Mouse (Mus musculus) brain, embryonic 18.5 days (tissue): ENCODE measurements at regions not wholly inside any gene's neighbourhood (a gene's known extent, or its start where the extent isn't known, plus 50 kb on each side); places are given as distances from the start of the nearest gene placed in this dataset.
A peak's percentile ranks its signal among the peaks of the same experiment; 100 is the strongest.

Experiments used
- DNase-seq: peaks from one replicate; pipeline ENCODE4 v3.0.0-alpha.2; 2012; ENCODE audit warnings: low read depth, low spot score

GRCm38 (mm10) chr1:76880111-76880782, 634.6 kb downstream of the Epha4 start:
- no peak for DNase-seq

- no peak for DNase-seq
Observed at GRCm38 (mm10) chr1:76880783-76881145, 634.1 kb downstream of the Epha4 start.

- no peak for DNase-seq
Observed at GRCm38 (mm10) chr1:76896152-76896864, 618.6 kb downstream of the Epha4 start.

GRCm38 (mm10) chr1:76897431-76897830, 617.5 kb downstream of the Epha4 start:
- no peak for DNase-seq

- no peak for DNase-seq
Observed at GRCm38 (mm10) chr1:76911472-76911871, 603.4 kb downstream of the Epha4 start.

DNA sequence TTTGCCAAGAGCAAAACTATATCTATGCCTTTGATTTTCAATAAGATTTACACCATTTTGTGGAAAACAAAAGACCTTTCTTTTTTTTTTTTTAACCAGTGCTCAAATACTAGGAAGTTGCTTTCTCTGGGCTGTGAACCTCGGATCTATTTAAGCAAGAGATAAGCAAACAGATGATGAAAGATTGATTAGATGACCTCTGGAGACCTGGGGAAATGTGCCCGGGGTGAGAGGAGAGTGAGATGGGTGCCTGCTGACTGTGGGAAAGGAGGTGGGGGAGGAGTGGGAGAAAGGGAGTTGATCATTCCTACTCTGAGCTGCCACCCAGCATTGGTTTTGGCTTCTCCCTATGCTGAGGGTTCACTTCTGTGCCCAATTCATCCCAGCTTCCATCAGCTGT, 595.3 kb downstream of the Epha4 start:
- DNase-seq: no peak

DNA sequence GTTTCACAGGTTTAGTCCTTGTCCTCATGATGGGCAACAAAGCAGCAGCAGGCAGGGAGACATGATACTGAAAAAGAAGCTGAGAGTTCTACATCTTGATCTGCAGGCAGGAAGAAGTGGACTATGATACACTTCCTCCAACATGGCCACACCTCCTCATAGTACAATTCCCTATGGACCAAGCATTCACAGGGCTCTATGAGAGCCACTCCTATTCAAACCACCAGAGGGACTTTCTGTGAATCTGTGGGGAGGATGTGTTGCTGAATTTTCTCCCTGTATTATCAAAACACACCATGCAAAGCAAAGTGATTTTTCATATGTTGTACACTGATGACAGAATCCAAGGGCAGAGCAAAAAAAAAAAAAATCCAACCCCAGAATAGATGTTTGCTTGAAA, 594.3 kb downstream of the Epha4 start:
- DNase-seq: no peak

- DNase-seq: no peak
Observed at GRCm38 (mm10) chr1:76927041-76927440, 587.8 kb downstream of the Epha4 start.

DNA sequence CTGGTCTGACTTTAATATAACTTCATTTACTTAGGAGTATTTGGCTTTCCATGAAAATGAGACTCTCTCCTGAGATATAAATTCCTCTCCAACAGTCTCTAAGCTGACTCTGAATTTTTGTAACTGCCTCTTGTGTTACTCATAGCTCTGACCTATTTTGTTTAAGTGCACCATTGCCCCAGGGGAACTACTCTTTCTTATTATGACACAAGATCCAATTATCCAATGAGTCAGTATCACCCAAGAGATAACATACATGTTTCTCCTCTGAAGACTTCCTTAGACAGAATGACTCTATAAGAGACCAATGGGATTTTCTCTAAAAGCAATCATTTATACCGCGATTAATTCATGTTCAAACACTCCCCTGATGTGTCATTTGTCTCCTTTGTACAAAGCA, 586.9 kb downstream of the Epha4 start:
- no peak for DNase-seq

GRCm38 (mm10) chr1:76933460-76933859, 581.4 kb downstream of the Epha4 start:
- DNase-seq: no peak

DNA sequence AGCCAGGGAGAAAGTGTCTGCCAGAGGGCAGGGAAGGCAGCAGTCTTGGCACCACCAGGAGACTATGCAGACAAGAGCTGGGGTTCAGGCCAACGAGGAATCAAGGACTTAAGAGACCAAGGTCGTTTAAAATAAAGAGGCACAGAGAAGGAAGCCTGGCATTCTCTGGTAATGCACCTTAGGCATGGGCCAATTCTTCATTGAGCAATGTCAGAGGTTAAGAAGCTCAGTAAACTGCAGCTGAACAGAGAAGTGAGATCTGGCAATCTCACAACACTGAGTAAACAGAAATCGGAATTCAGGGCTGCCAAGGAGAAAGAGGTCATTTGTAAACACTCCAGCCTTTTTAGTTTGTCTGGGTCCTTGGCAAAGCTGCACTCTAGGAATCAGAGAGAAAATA, 572.2 kb downstream of the Epha4 start:
- DNase-seq: peak; percentile 43

GRCm38 (mm10) chr1:76944046-76944445, 570.8 kb downstream of the Epha4 start:
- no peak for DNase-seq

GRCm38 (mm10) chr1:76955031-76955430, 559.9 kb downstream of the Epha4 start:
- no peak for DNase-seq

DNA sequence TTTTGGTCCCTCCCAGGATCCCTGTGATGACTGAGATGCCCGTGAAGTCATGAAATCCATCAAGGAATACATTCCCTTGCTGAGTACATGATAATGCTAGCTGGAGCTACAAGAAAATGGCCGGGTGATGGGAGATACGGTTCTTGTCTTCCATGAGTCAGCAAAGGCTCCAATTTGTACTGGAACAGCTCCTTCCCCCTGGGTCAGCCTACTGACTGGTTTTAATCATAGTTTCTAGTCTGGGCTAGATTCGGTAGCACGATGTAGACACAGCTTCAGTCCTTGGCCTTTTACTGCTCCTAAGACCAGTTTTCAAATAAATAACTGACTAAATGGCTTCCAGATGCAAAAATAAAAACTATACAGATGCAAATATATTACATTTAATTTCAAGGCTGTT, 557.5 kb downstream of the Epha4 start:
- no peak for DNase-seq

DNA sequence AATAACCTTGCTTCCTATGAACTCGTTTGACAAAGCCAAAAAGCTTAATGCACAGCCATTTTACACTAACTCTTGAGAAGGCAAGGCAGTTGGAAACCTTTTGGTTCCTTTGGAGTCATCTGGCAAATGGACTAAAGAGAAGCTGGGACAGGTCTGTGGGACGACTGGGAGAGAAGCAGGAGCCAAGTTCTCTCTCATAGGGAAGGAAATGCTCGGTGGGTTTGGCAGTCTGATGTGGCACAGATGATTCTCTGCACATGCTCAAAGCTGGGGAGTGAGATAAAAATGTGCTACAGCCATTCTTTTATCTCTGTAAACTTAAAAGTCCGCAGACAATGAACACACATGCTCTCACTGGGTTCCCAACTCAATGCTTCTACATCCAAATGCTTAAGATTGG, 556.2 kb downstream of the Epha4 start:
- no peak for DNase-seq

GRCm38 (mm10) chr1:76972454-76972853, 542.4 kb downstream of the Epha4 start:
- no peak for DNase-seq

DNA sequence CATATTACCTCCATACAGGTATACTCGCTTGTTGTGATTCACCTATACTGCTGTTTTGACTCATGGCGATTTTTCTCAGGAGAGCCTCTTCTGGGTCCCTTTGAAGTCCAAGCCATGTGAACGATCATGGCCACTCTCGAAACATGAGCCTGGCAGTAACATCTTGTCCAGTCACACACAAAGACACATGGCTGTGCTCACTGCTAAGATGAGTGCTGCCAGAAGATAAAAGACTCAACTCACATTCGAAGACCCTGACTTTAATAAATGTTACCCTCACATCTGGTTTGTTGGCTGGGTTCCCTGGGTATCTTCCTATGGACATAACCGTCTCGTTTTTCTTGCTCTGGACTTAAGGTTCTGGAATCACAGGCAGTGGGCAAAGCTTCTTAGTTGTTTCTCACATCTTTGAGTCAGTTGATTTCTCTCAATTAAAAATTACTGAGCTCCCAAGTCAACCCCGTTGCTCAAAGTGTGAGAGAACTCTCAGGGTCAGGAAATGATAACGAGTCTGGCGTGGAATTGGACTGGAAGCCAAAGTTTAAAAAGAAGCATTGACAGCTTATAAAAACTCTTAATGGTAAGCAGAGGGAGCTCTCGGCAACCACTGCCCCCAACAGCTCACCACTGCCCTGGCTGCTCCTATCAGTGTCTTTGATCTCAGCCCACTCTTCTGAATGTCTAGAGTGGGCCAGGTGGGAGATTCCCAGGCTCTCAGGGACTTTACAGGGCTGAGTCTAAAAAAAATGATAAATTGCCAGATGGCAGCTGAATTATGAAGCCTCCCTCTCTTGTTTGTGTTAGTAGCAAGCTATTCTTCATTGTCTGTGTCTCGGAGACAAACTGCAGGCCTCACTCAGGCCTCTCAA, 539.6 kb downstream of the Epha4 start:
- DNase-seq: no peak

DNA sequence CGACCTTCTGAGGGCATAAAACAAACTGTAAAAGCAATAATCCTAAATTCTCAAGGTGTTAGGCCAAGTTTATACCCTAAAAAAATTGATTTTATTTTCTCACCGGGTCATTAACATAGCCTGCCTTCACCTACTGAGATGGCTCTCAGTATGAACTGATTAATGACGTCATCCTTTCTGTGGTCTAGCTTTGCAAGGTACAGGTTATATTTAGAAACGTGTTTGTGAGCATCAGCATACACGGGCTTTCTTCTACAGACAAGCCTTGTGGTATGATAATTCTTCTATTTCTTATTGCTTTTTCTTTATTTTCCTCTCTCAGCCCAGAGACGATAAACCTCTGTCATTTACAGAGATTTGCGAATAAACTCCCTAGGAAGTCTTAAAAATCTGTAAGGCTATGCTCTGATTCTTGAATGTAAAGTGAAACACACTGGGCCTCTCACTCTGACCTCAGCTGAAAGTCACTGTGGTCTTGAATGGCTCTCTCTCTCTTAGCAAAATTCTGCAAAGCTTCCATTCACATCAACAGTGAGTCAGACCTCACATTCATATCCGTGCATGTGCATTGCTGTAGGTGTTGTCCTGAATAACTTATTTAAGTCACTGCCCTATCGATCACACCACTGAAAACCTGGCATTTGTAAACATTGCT, 534.3 kb downstream of the Epha4 start:
- DNase-seq: no peak

- DNase-seq: no peak
Observed at GRCm38 (mm10) chr1:76993776-76994175, 521.1 kb downstream of the Epha4 start.

GRCm38 (mm10) chr1:77008001-77008400, 506.9 kb downstream of the Epha4 start:
- DNase-seq: no peak

DNA sequence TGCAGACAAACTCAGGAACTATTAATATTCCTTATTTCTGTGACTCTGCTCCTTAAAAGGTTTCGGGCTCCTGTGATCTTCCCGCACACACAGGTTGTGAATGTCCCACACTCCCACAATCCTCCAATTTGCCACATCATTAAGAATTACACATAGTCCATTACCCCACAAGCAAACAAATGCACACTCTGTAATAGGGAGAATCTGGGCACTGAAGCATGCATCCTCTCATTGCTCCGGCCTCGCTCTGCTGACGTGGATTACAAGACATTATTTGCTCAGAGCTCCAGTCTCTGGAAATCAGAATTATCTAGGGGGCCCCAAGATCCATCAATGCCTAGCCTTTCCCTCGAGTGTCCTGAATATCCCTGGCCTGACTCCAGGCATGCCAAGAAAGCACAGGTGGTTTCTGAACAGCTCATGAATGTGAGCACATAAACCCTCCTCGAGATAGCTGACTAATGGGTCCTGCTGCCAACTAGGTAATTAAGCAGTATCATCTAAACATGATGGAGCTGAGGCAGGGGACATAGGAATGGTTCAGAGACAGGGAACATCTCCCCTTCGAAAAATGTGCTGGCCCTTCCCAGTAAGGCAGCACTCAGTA, 504.2 kb downstream of the Epha4 start:
- no peak for DNase-seq

GRCm38 (mm10) chr1:77027656-77028055, 487.2 kb downstream of the Epha4 start:
- DNase-seq: peak; percentile 34
